ENCODE assay signal across 28 mouse cellular contexts in genomic region chr14:80482771-80483170, GRCm38 (mm10).
"Had no signal": no experiment of that assay in that cellular context is flagged by ENCODE, and none has a peak within 500 bp of the region (broad histone marks: within the 10 kb centered on the region; RNA-seq: fewer than 3 reads in every experiment).

No protein-coding gene starts in this region.

- ATAC-seq: hindbrain, postnatal 0 days; intestine, embryonic 16.5 days; liver, postnatal 0 days had no signal

- H3K36me3 ChIP-seq: heart, embryonic 13.5 days; heart, embryonic 15.5 days; hindbrain, embryonic 13.5 days; hindbrain, embryonic 15.5 days; kidney, embryonic 15.5 days; limb, embryonic 10.5 days; limb, embryonic 12.5 days; liver, embryonic 13.5 days; liver, embryonic 15.5 days had no signal

- H3K27ac ChIP-seq: gastrocnemius, adult 2 months; heart, adult 2 months; heart, embryonic 13.5 days; heart, embryonic 15.5 days; hindbrain, embryonic 13.5 days; hindbrain, embryonic 15.5 days; hindbrain, postnatal 0 days; kidney, embryonic 15.5 days; kidney, postnatal 0 days; left cerebral cortex, adult 2 months; limb, embryonic 10.5 days; limb, embryonic 12.5 days; liver, embryonic 13.5 days; liver, embryonic 15.5 days had no signal

- H3K4me1 ChIP-seq: heart, embryonic 13.5 days; heart, embryonic 15.5 days; hindbrain, embryonic 13.5 days; kidney, embryonic 15.5 days; limb, embryonic 10.5 days; limb, embryonic 12.5 days; liver, embryonic 13.5 days; liver, embryonic 15.5 days had no signal

- H3K27me3 ChIP-seq: heart, embryonic 13.5 days; heart, embryonic 15.5 days; hindbrain, embryonic 13.5 days; hindbrain, embryonic 15.5 days; kidney, embryonic 15.5 days; limb, embryonic 12.5 days; liver, embryonic 13.5 days; liver, embryonic 15.5 days had no signal

- H3K9ac ChIP-seq: heart, embryonic 13.5 days; heart, embryonic 15.5 days; hindbrain, embryonic 13.5 days; hindbrain, embryonic 15.5 days; kidney, embryonic 15.5 days; limb, embryonic 12.5 days; liver, embryonic 13.5 days; liver, embryonic 15.5 days; liver, postnatal 0 days had no signal

- H3K4me3 ChIP-seq: gastrocnemius, adult 2 months; heart, adult 2 months; heart, embryonic 13.5 days; heart, embryonic 15.5 days; hindbrain, embryonic 13.5 days; hindbrain, embryonic 15.5 days; kidney, embryonic 15.5 days; left cerebral cortex, adult 2 months; limb, embryonic 10.5 days; limb, embryonic 12.5 days; liver, embryonic 13.5 days; liver, embryonic 15.5 days had no signal

- DNase-seq: gastrocnemius, adult 2 months; gastrocnemius, postnatal 14 days; gastrocnemius, postnatal 36 days; heart, adult 11 months; heart, adult 2 months; heart, postnatal 14 days; heart, postnatal 36 days; kidney, adult 11 months; kidney, adult 2 months; kidney, adult 9 months; kidney, postnatal 14 days; kidney, postnatal 36 days; liver; liver, embryonic 13.5 days; liver, postnatal 0 days had no signal

- H3K9me3 ChIP-seq: heart, embryonic 13.5 days; heart, embryonic 15.5 days; hindbrain, embryonic 13.5 days; hindbrain, embryonic 15.5 days; kidney, embryonic 15.5 days; limb, embryonic 10.5 days; limb, embryonic 12.5 days; liver, embryonic 13.5 days; liver, embryonic 15.5 days had no signal

- H3K4me2 ChIP-seq: heart, embryonic 11.5 days; heart, embryonic 13.5 days; heart, embryonic 15.5 days; hindbrain, embryonic 13.5 days; hindbrain, embryonic 15.5 days; kidney, embryonic 15.5 days; limb, embryonic 12.5 days; liver, embryonic 13.5 days; liver, embryonic 15.5 days had no signal
